24 mouse cellular contexts compared by ENCODE assay signal in the genomic region with DNA sequence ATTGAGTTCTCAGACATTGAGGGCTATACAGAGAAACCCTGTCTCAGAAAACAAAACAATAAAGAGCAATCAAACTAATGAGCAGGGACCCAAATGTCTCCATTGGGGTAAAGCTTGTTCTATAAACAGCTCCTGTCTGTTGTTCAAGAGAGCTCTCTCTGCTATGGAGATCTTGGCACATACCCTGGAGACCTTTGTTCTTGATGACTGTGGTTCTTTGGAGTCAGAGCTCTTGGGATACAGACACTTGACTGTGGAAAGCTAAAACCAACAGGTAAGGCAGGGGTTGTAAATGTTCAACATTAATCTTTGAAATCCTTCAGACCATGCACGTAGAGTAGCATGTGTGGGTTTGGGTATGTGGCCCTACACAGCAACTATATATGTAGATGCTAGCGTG. TPM values are rescaled to one million over a fixed set of nuclear protein-coding genes. Genes with fewer than 3 reads are reported as not detected.
A peak's percentile ranks its signal among the peaks of the same experiment; 100 is the strongest.
DNase-seq lines count a peak whose midpoint lies in the region; ATAC-seq and TF ChIP-seq lines count a peak whose summit lies in the region.
"Had no signal": no experiment of that assay in that cellular context is flagged by ENCODE, and none has a peak within 500 bp of the region (broad histone marks: within the 10 kb centered on the region; RNA-seq: fewer than 3 reads in every experiment).

No protein-coding gene starts in this region.

- no peak for ATAC-seq in heart, embryonic 16.5 days (replicated peaks; ENCODE audit: extremely low read depth, insufficient read depth, low FRiP score)
- ATAC-seq: forebrain, embryonic 15.5 days; hindbrain, postnatal 0 days; inflammation-experienced regulatory T-cells, adult 6 months; Patski had no signal

- H3K4me1 ChIP-seq in heart, embryonic 16.5 days (ENCODE audit: control insufficient read depth, insufficient read depth, low read length), result peaks cover 54% of the 10 kb centered on the region

- H3K27ac ChIP-seq in gastrocnemius, adult 2 months, result peak overlapping the region; percentile 75; the same call in 1 of the 2 replicates
- peak overlapping the region; percentile 69 for H3K27ac ChIP-seq in heart, embryonic 16.5 days (ENCODE audit: low read length)
- H3K27ac ChIP-seq: embryonic facial prominence, embryonic 13.5 days; forebrain, embryonic 12.5 days; forebrain, embryonic 15.5 days; hindbrain, embryonic 14.5 days; hindbrain, postnatal 0 days had no signal

- no peak overlapping the region for H3K9ac ChIP-seq in heart, embryonic 16.5 days (ENCODE audit: low read length)
- H3K9ac ChIP-seq: embryonic facial prominence, embryonic 13.5 days; forebrain, embryonic 12.5 days; forebrain, embryonic 15.5 days; heart, embryonic 15.5 days; hindbrain, embryonic 14.5 days had no signal

- no peaks in the 10 kb centered on the region for H3K36me3 ChIP-seq in heart, embryonic 16.5 days (ENCODE audit: control insufficient read depth, insufficient read depth)
- H3K36me3 ChIP-seq: embryonic facial prominence, embryonic 13.5 days; forebrain, embryonic 12.5 days; forebrain, embryonic 15.5 days; heart, embryonic 10.5 days; heart, embryonic 15.5 days had no signal

- 95% methylated on average over 2 of the region's 2 CpGs for WGBS in heart, embryonic 16.5 days

- H3K4me2 ChIP-seq in heart, embryonic 16.5 days (ENCODE audit: low read depth, low read length), result no peak overlapping the region
- H3K4me2 ChIP-seq: embryonic facial prominence, embryonic 13.5 days; forebrain, embryonic 12.5 days; forebrain, embryonic 15.5 days; hindbrain, embryonic 14.5 days had no signal

- H3K4me3 ChIP-seq in gastrocnemius, adult 2 months, result no peak overlapping the region
- no peak overlapping the region for H3K4me3 ChIP-seq in heart, embryonic 16.5 days (ENCODE audit: low read length)
- H3K4me3 ChIP-seq: embryonic facial prominence, embryonic 13.5 days; erythroblast, embryonic 14.5 days; forebrain, embryonic 12.5 days; forebrain, embryonic 15.5 days; heart, embryonic 10.5 days; heart, embryonic 15.5 days had no signal

- no peaks in the 10 kb centered on the region for H3K27me3 ChIP-seq in heart, embryonic 16.5 days (ENCODE audit: control insufficient read depth, insufficient read depth, low read length)
- H3K27me3 ChIP-seq: embryonic facial prominence, embryonic 13.5 days; forebrain, embryonic 12.5 days; forebrain, embryonic 15.5 days; heart, embryonic 15.5 days; Patski had no signal

- intact Hi-C loops in gastrocnemius, adult 2 months (cut with DNase I), result no loop called here

- no peak for TF ChIP-seq CTCF in gastrocnemius, adult 2 months (IDR thresholded peaks at IDR 0.05)

- DNase-seq in gastrocnemius, adult 2 months, result no peak
- DNase-seq in gastrocnemius, adult 8-10 months (ENCODE audit: low spot score in 2 of 2), result no peak
- no peak for DNase-seq in heart, adult 18-20 months
- peak; percentile 70 for DNase-seq in kidney, adult 9 months
- DNase-seq in kidney, adult 18-20 months, result no peak
- peak; percentile 28 for DNase-seq in adipocyte (ENCODE audit: low spot score)
- DNase-seq in Muller cell, postnatal 12 days (ENCODE audit: inconsistent ontology term), result no peak
- DNase-seq: adrenal gland, adult 2 months; adrenal gland, postnatal 14 days; cerebellum, adult 11 months; cerebellum, adult 2 months; cerebellum, adult 9-11 months; cerebellum, postnatal 25 days had no signal

- no peaks in the 10 kb centered on the region for H3K9me3 ChIP-seq in heart, embryonic 16.5 days (replicated peaks; ENCODE audit: control insufficient read depth, low read length)
- H3K9me3 ChIP-seq: embryonic facial prominence, embryonic 13.5 days; forebrain, embryonic 12.5 days; forebrain, embryonic 15.5 days; heart, embryonic 10.5 days; heart, embryonic 15.5 days had no signal

RNA-seq across cellular contexts. Expression of a gene that starts 55.7 kb away (rescaled TPM):
- total RNA-seq in gastrocnemius, adult 2 months (2021), result 10 to 100 TPM in 1 of 2 experiments, 1 to 10 TPM in 1; 8.5 to 20.0 TPM
- 10 to 100 TPM in 3 of 4 experiments, 1 to 10 TPM in 1; 9.4 to 30.0 (median 18.7) TPM for total RNA-seq in gastrocnemius, adult 8-10 months (2022)
- polyA plus RNA-seq in heart, embryonic 16.5 days (2015; fragmentation: Nextera tagmentation; extraction: Ambion mirVana), result 17.1 and 18.5 TPM in 2 replicates
- total RNA-seq in heart, adult 18-20 months (2021), result 10 to 100 TPM; 24.5 to 26.1 TPM

Comparison
In these comparisons a context has a peak if more than half of its experiments do, and no peak if none do; other contexts are left out.
1. DNase-seq: peak in kidney, adult 9 months (single experiment) and adipocyte (single experiment); none in gastrocnemius, adult 2 months (single experiment), gastrocnemius, adult 8-10 months (0 of 2), heart, adult 18-20 months (0 of 2), kidney, adult 18-20 months (single experiment) and Muller cell, postnatal 12 days (single experiment).